Mouse (Mus musculus): ENCODE data around the gene Hsf4. TPM values are rescaled to one million over a fixed set of nuclear protein-coding genes. Genes with fewer than 3 reads are reported as not detected.

Hsf4 gene
- polyA plus RNA-seq (2014; fragmentation: Illumina TruSeq; extraction: RNeasy Lipid Tissue Mini Kit (QIAGEN cat#74804)) = not detected

DNA sequence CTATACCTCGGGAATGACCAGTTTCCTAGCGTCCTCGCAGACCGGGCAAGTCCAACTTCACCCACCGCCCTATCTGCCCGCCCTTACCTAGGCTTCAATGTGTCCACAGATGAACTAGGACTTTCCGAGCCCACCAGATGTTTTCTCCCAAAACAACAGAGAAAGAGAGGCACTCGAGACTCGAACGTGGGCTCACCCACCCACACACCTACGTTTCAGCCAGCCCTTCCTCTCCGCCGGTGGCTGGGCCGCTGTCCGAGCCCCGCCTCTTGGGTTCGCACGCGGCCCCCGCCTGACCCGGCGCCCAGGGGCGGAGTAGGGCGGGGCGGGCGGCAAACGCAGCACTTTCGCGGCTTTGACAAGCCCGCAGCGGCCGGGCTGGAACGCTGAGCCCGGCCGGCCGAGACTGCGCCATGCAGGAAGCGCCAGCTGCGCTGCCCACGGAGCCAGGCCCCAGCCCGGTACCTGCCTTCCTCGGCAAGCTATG is at the start of gene Hsf4:
Hsf4 (plus strand) TSS at position 341 of the 487 bp plus-strand sequence.

GRCm38 (mm10) chr8:105224413-105225271 is 45.0 kb upstream of the Hsf4 start, which contains the start of gene D230025D16Rik:
Gene D230025D16Rik, plus strand, starts transcription at chr8:105225145.

GRCm38 (mm10) chr8:105254966-105255350 is 14.6 kb upstream of the Hsf4 start, which contains the start of gene B3gnt9:
Gene B3gnt9, minus strand, starts transcription at chr8:105255153.

DNA sequence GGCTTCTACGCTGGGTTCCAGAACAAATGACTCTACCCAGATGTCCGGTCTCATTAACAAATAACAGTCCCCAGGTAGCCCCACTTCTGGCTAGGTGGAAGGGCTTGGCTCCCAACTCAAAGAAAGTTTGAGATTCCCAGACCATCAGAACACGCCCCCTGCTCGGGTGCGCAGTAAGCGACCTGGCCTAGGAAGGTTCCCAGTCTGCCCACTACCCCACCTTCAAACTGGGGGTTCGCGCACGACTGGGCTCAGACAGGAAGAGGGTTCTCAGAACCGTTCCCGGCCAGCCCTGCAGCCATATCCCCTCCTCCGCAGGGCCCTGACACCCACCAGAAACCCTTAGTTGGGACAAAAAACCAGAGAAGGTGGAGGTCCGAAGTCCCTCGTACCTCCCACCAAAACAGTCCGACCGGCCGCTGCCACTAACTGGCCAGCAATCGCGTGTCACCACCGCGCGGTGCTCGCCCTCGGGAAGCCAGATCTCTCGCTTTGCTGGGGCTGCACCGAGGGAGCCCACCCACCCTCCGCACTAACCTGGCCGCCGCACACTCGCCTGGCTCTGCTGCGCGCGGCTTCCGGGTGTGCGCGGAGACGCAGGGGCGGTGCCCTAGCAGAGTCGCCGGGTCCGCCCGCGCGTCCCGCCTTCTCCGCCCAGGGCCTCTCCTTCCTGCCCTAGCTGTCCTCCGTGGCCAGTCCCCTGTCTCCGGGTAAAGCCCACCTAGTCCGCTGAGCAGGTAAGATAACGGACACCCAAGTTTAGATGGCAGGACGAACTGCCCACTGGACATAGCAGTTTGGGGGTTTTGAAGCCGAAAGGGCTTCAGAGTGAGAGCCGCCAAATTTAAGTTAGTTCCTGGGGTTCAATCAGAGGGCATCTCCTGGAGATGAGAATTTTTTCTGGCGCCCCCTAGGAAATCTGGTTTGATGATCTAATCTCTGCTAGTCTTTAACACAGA is 5.3 kb upstream of the Hsf4 start, which contains the start of the genes Tradd and Fbxl8:
Tradd (minus strand) TSS at position 586 of the 959 bp plus-strand sequence.
Fbxl8 (plus strand) TSS at position 625 of the 959 bp plus-strand sequence.

DNA sequence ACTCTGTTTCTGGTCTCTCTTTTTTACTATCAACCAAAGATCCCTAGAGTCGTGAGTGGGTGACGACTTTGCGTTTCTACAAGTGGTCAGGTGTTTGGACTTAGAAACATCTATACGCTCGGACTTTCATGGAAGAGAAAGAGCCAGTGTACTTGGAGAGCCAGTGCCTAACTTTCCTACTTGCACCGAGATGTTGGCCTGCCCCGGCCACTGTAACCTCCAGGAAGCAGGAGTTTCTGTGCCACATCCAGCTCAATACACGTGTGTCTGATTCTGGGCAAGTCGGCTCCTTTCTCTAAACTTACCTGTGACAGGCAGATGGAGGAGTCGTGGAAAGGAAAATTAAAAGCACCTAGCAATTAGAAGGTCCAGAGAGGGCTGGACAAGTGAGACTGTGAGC is 6.2 kb downstream of the Hsf4 start, which contains the start of gene Nol3:
Nol3 (plus strand) TSS at position 301 of the 400 bp plus-strand sequence.

GRCm38 (mm10) chr8:105289805-105290460 is 20.3 kb downstream of the Hsf4 start, which contains the start of gene 4931428F04Rik:
Gene 4931428F04Rik, minus strand, starts transcription at chr8:105289864.

DNA sequence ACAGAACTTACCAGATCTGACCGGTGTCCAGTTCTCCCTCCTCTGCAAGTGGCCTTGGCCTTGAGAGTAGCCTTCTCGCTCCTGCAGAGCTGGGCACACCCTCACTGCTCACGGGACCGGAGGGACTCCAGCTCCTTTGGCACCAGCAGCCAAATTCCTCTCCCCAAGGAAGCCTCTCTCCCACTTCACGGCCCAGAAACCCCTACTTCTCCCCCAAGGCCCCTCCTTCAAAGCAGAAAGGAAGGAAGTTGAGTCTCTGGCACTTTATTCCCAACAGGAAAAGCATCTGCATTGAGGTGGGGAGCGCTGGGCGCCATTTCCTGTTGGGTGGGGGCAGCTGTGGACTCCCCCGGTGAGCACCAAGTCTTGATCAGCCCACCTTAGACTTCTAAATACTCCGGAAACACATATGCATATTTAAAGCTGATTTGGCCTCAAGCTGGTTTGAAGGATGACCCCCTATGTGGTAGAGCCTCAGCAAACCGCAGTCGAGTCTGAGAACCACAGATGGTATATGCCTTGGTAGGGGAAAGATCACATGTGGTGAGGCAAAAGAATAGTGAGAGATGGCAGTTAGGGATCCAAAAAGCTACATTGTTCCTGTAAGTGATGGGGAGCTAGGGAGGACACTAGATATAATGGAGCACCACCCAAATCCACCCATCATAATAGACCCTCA is 26.4 kb downstream of the Hsf4 start, which contains the start of gene Exoc3l:
Exoc3l (minus strand) TSS at position 207 of the 679 bp plus-strand sequence.

GRCm38 (mm10) chr8:105297511-105298192 is 28.1 kb downstream of the Hsf4 start, which contains the start of gene E2f4:
Gene E2f4, plus strand, starts transcription at chr8:105297663.

DNA sequence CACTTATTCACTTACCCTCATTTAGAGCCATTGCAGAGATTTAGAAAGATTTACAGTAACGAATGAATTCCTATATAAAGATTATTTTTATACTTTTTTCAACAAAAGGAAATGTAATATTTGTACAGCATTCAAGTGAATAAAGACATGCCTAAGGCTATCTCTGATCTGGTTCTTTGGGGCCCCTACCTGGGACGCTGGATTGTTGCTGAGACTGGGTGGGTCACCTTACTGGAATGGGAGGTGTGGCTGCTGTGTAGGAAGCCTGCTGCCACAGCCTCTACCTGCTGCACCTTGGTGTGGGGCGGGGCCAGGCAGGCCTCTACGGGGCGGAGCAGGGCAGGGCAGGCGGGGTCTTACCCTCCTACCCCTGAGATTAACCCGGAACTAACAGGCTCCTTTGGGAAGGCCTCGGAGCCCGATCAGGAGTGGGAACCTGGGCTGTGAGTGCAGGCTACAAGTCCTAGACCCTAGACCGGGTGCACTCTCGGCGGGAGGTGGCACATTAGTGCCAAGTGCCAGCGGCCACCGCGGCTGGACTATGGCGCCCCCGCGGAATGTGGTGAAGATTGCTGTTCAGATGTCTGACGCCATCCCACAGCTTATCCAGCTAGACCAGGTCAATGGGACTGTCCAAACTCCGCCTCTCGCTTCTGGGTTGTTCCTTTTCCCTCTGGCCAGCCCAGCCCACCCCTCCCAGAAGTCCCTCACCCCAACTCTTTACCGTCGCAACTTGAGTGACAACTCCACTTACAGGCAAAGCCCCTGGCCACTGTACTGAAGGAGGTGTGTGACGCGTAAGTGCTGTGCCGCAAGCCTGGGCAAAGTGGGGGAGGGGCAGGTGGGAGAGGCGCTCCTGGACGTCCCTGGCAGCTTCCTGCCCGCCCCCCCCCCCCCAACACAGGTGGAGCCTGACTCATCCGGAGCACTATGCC is 35.9 kb downstream of the Hsf4 start, which contains the start of gene Elmo3:
Elmo3 (plus strand) TSS at position 391 of the 935 bp plus-strand sequence.

Other genes with a start within 250 kb of the Hsf4 start
- not detected for gene Ces3a, start 221.2 kb upstream of the Hsf4 start, polyA plus RNA-seq (2014; fragmentation: Illumina TruSeq; extraction: RNeasy Lipid Tissue Mini Kit (QIAGEN cat#74804))
- not detected for gene Ces3b, start 186.0 kb upstream of the Hsf4 start, polyA plus RNA-seq (2014; fragmentation: Illumina TruSeq; extraction: RNeasy Lipid Tissue Mini Kit (QIAGEN cat#74804))
- gene Ces4a, start 138.0 kb upstream of the Hsf4 start, polyA plus RNA-seq (2014; fragmentation: Illumina TruSeq; extraction: RNeasy Lipid Tissue Mini Kit (QIAGEN cat#74804)) = not detected
- 456 TPM for gene Cbfb, start 99.1 kb upstream of the Hsf4 start, polyA plus RNA-seq (2014; fragmentation: Illumina TruSeq; extraction: RNeasy Lipid Tissue Mini Kit (QIAGEN cat#74804))
- gene D230025D16Rik, start 44.7 kb upstream of the Hsf4 start, polyA plus RNA-seq (2014; fragmentation: Illumina TruSeq; extraction: RNeasy Lipid Tissue Mini Kit (QIAGEN cat#74804)) = 67.4 TPM
- 5.4 TPM for gene B3gnt9, start 14.6 kb upstream of the Hsf4 start, polyA plus RNA-seq (2014; fragmentation: Illumina TruSeq; extraction: RNeasy Lipid Tissue Mini Kit (QIAGEN cat#74804))
- 0.60 TPM for gene Tradd, start 5.2 kb upstream of the Hsf4 start, polyA plus RNA-seq (2014; fragmentation: Illumina TruSeq; extraction: RNeasy Lipid Tissue Mini Kit (QIAGEN cat#74804))
- gene Fbxl8, start 5.2 kb upstream of the Hsf4 start, polyA plus RNA-seq (2014; fragmentation: Illumina TruSeq; extraction: RNeasy Lipid Tissue Mini Kit (QIAGEN cat#74804)) = not detected
- not detected for gene Nol3, start 6.3 kb downstream of the Hsf4 start, polyA plus RNA-seq (2014; fragmentation: Illumina TruSeq; extraction: RNeasy Lipid Tissue Mini Kit (QIAGEN cat#74804))
- gene 4931428F04Rik, start 20.1 kb downstream of the Hsf4 start, polyA plus RNA-seq (2014; fragmentation: Illumina TruSeq; extraction: RNeasy Lipid Tissue Mini Kit (QIAGEN cat#74804)) = 1.3 TPM
- 0.40 TPM for gene Exoc3l, start 26.3 kb downstream of the Hsf4 start, polyA plus RNA-seq (2014; fragmentation: Illumina TruSeq; extraction: RNeasy Lipid Tissue Mini Kit (QIAGEN cat#74804))
- gene E2f4, start 27.9 kb downstream of the Hsf4 start, polyA plus RNA-seq (2014; fragmentation: Illumina TruSeq; extraction: RNeasy Lipid Tissue Mini Kit (QIAGEN cat#74804)) = 3.7 TPM
- 0.63 TPM for gene Elmo3, start 35.8 kb downstream of the Hsf4 start, polyA plus RNA-seq (2014; fragmentation: Illumina TruSeq; extraction: RNeasy Lipid Tissue Mini Kit (QIAGEN cat#74804))
- not detected for gene Lrrc29, start 56.5 kb downstream of the Hsf4 start, polyA plus RNA-seq (2014; fragmentation: Illumina TruSeq; extraction: RNeasy Lipid Tissue Mini Kit (QIAGEN cat#74804))
- 3.2 TPM for gene Tmem208, start 56.6 kb downstream of the Hsf4 start, polyA plus RNA-seq (2014; fragmentation: Illumina TruSeq; extraction: RNeasy Lipid Tissue Mini Kit (QIAGEN cat#74804))
- gene Fhod1, start 78.2 kb downstream of the Hsf4 start, polyA plus RNA-seq (2014; fragmentation: Illumina TruSeq; extraction: RNeasy Lipid Tissue Mini Kit (QIAGEN cat#74804)) = 0.26 TPM
- gene Slc9a5, start 79.0 kb downstream of the Hsf4 start, polyA plus RNA-seq (2014; fragmentation: Illumina TruSeq; extraction: RNeasy Lipid Tissue Mini Kit (QIAGEN cat#74804)) = not detected
- 0.37 TPM for gene Plekhg4, start 103.5 kb downstream of the Hsf4 start, polyA plus RNA-seq (2014; fragmentation: Illumina TruSeq; extraction: RNeasy Lipid Tissue Mini Kit (QIAGEN cat#74804))
- not detected for gene Kctd19, start 143.7 kb downstream of the Hsf4 start, polyA plus RNA-seq (2014; fragmentation: Illumina TruSeq; extraction: RNeasy Lipid Tissue Mini Kit (QIAGEN cat#74804))
- 0.46 TPM for gene Lrrc36, start 143.8 kb downstream of the Hsf4 start, polyA plus RNA-seq (2014; fragmentation: Illumina TruSeq; extraction: RNeasy Lipid Tissue Mini Kit (QIAGEN cat#74804))
- gene Tppp3, start 201.7 kb downstream of the Hsf4 start, polyA plus RNA-seq (2014; fragmentation: Illumina TruSeq; extraction: RNeasy Lipid Tissue Mini Kit (QIAGEN cat#74804)) = not detected
- gene Zdhhc1, start 227.1 kb downstream of the Hsf4 start, polyA plus RNA-seq (2014; fragmentation: Illumina TruSeq; extraction: RNeasy Lipid Tissue Mini Kit (QIAGEN cat#74804)) = 2.0 TPM
- gene Hsd11b2, start 249.0 kb downstream of the Hsf4 start, polyA plus RNA-seq (2014; fragmentation: Illumina TruSeq; extraction: RNeasy Lipid Tissue Mini Kit (QIAGEN cat#74804)) = 7.0 TPM

All from ovary, adult 10 weeks (tissue).